Mouse (Mus musculus): ENCODE data around the gene Gm20696.
A peak's percentile ranks its signal among the peaks of the same experiment; 100 is the strongest.

The Gm20696 gene

DNA sequence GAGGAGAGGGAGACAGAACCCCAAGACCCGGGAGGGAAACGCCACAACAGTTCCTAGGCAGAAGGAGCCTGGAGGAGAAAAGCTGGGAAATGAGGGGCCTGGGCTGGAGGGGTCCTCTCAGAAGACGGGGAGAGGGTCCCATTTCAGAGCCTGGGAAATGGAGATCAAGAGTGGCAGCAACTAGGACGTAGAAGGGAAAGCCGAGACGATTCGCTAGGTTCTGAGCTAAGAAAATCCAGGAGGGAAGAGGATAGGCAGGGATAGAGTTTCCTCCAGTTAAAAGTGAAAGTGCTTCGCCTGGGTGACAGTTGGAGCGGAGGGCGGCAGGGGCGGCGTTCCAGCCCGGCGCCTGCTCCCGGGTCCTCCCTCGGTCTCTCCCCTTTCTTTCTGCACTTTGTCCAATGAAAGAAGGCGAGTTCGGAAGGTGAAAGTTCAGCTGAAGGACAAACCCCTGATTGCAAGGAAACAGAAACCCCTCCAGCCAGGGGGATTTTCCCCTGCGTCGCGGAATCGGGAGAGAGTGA is 143.4 kb downstream of the Gm20696 start:
- ATAC-seq (ENCODE audit: insufficient number of reproducible peaks, low FRiP score, low TSS enrichment), result peak; percentile 56

DNA sequence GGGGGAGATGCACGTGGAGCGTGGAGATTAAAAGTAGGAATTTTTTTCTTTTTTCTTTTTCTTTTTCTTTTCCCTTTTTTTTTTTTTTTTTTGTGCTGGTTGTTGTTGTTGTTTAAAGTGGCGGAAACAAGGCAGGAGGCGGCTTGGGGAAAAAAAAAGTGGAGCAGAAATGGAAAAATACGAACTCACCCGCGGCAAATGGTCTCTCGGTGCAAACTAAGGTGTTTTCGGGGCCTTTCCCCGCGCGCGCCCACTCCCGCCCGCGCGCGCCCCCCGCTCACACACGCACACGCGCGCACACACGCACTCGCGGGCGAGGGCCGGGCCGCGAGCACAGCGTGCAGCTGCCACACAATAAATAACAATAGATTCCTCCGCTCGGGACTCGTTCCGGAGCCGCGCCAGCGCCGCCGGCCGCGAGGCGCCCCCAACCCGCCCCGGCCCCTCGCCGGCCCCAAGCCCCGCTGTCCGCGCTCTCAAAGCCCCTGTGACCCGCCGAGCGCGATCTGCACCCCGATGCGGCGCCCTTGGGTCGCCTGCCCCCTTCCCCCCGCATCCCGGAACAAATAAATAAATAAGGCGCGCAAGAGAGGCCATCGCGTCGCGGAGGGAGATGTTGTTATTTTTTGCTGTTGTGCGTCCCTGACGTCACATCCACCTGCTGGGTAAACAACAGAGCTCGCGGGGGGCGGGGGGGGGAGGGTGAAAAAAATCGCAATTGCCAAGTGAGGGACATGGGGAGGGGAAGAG is 144.1 kb downstream of the Gm20696 start, which contains the start of gene Foxp1:
Gene Foxp1 (minus strand): TSS at position 363 of the 750 bp plus-strand sequence.
- peak; percentile 43 for ATAC-seq (ENCODE audit: insufficient number of reproducible peaks, low FRiP score, low TSS enrichment)

DNA sequence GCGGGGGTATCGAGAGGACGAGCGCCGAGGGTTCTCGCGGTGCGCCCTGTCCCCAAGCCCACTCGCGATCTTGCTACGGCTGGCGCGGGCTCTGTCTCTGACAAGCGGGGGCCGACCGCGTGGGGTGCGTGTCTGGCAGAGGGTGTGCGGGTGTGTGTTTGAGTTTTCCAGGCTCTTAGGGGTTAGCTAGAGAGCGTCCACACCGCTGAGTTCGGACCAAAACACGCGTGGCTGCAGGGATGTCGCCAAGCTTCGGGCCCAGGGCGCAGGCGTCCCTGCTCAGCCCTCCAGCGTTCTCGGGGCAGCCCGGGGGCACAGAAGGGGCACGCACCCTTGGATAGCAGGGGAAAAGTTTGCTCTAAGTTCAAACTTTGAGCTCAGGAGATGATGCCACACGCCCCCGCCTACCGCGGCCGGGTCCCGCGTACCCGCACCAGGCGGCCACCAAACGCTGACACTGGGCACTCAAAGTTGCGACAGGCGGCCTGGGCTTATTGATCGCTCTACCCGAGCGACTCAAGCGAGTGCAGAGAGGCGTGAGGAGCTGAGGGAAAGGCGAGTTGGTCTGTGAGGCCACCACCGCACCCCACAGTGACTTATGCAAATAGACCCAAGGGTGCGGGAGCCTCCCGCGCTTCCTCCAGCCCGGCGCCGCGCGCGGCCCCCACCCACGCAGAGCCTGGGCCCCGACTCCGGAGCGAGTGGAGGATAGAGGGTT is 144.8 kb downstream of the Gm20696 start:
- 0 out of 2 replicates have a peak, but pooled peaks have one; percentile 19 for ATAC-seq (ENCODE audit: insufficient number of reproducible peaks, low FRiP score, low TSS enrichment)

DNA sequence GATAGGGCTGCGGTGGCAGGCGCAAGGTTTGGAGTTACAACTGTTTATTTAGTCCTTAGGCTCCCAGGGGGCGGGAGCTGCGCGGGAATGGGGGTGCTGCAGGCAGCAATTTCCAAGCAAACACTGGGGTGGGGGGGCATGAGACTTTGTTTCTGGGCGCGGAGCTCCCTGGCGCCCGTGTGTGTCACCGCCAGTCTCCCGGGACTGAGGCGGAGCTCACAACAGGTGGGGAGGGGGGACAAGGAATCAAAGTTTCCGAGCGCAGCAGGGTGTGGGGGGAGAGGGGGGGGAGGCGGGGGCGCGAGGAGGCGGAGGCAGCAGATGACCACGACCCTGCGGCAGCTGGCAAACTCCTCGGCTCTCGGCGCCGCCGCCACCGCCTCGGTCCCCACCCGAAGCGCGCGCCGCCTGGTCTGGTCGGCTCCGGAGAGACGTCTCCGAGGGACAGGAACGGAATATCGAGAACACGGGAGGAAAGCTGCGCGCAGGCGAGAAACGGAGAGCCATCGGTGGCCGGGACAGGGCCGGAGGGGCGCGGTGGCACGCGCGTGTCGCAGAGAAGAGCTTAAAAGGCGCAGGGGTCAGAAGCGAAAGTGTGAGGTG is 145.5 kb downstream of the Gm20696 start:
- no peak for ATAC-seq (ENCODE audit: insufficient number of reproducible peaks, low FRiP score, low TSS enrichment)

DNA sequence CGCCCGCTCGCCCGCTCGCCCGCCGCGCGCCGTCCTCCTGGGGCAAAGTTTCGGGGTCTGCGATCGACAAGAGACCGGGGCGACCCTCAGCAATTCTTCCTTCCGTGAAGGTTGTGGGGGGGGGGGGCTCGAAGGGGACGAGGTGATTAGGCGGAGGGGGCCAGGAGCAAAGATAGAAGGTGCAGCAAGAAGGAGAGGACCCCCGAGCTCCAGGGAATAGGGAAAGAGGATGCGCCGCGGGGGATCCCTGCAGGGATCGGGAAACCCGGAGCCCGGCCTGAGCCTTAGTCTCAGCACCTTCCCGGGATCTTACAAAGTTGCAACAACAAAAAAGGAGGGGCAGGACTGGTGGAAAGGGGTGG is 145.9 kb downstream of the Gm20696 start:
- no peak for ATAC-seq (ENCODE audit: insufficient number of reproducible peaks, low FRiP score, low TSS enrichment)

DNA sequence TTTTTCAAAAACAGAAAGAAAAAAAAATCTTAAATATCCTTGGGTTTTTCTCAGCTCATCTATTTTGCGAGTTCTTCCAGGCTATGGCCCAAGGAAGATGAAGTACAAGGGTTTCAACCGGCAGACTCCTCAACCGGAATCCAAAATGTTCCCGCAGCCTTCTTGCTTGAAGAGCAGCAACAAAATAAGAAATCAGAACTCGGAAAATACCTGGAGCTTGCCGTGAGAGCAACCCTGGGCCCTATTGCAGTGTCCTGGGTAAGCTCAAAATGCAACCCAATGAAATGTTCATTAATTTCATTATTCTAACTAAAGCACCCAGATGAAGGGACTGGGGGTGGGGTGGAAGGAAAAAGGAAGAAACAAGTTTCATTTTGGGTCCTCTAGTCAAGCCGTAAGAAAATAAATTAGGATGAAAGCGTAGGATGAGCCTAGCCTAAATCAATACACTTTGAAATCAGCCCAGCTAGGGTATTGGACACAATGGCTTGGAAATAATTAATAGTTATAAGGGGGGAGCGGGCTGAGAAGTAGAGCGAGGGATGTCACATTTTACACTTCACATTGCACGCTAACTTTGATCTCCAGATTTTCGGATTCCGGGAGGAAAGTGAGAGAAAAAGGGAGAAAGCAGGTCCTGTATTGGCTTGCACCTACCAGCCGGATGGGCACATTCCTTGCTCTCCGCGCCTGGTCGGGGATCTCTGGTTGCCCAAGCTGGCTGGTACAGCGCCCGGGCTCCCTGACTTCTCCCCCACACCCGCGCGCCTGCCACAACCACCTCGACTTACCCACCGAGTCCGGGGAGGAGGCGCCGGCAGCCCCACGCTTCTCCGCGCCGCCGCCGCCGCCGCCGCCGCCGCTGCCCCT is 146.6 kb downstream of the Gm20696 start:
- no peak for ATAC-seq (ENCODE audit: insufficient number of reproducible peaks, low FRiP score, low TSS enrichment)

DNA sequence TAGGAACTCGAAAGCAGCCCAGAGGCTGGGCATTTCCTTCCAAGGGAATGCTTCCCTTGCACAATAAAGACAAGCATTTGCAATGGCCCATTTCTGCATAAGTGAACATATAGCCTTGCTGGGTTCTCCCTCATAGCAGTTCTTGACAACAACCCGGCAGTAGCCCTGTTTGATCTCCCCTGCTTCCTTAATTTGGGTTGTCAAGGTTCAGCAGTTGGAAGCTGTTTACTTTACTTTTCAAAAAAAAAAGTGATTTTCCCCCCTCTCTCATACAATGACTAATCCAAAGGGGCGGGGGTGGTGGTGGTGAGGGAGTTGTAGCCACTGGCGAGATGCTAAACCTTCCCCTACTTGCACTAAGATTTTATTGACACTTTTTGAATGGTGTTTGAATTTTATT is 147.5 kb downstream of the Gm20696 start:
- ATAC-seq (ENCODE audit: insufficient number of reproducible peaks, low FRiP score, low TSS enrichment), result no peak

DNA sequence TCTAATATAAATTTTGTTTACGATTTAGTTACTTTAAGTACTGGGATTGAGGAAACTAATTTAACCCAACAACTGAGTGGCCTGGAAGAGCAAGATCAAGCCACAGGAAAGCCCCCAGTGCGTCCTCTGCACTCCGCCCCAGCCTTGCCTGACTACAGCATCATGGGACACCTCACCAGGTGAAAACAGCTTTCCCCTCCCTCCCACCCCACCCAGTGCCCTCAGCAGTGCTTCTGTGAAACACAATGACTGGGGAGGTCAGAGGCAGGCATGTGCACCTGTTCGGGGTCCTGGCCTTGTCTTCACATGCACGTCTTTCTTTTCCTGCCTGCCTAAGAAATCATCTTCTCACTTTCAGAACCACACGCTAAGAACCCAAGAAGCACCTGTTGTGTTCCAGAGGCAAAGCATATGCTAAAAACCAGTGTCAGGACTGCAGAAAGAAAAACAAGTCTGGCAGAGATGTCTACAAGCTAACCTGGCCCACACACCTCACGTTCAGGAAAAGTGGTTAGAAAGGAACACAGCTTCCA is 150.9 kb downstream of the Gm20696 start:
- no peak for ATAC-seq (ENCODE audit: insufficient number of reproducible peaks, low FRiP score, low TSS enrichment)

DNA sequence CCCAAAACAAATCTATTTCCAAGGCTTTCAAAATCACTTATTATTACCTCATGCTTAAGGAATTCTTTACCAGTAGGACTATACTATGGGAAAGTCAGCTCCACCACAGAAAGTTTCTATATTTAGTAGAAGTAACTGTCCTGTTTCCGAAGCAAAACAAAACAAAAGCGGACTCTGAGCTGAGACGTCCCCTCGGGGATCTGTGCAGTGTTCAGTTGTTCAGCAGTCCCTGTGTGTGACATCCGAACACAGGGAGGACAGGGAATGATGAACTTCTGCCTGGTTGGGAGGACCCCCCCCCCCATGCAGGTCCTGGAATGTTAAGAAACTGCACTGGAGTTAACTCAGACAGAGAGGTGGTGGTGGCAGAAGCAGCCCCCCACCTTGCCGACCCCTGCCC is 154.7 kb downstream of the Gm20696 start:
- ATAC-seq (ENCODE audit: insufficient number of reproducible peaks, low FRiP score, low TSS enrichment), result no peak

DNA sequence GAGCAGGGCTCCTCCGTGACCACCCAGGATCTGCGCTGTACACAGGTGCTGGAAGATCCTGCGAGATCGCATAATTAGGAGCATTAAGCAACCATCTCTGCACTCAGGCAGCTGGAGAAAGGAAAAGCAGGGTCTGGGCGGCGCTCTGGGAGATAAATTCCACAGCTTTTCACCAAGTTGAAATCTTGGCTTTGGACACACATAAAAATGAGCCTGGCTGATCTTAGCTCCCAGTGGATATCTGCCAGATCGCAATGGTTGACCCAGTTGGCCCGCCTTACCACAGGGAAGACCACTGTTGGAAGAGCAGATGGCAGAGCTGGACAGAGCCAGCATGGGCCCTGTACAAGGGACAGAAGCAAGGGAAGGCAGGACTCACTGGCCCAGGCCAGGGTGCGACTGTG is 157.4 kb downstream of the Gm20696 start:
- ATAC-seq (ENCODE audit: insufficient number of reproducible peaks, low FRiP score, low TSS enrichment), result peak; percentile 98

DNA sequence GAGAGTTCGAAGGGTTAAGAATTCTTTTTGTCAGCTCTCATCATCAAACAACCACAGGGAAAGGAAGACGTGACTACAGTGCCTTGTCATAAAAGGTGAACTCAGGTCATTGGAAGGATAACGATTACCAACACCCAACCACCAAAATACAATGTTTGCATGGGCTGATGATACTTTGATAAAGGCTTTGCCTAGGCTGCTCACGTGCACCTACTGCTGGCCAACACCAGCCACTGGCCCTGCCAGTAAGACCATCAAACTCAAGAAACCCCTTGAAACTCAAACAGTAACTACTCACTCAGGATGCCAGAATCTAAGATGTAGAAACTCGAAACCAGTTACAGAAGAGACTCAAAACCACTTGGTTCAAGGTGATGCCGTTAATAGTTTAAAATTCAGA is 159.8 kb downstream of the Gm20696 start:
- ATAC-seq (ENCODE audit: insufficient number of reproducible peaks, low FRiP score, low TSS enrichment), result no peak

DNA sequence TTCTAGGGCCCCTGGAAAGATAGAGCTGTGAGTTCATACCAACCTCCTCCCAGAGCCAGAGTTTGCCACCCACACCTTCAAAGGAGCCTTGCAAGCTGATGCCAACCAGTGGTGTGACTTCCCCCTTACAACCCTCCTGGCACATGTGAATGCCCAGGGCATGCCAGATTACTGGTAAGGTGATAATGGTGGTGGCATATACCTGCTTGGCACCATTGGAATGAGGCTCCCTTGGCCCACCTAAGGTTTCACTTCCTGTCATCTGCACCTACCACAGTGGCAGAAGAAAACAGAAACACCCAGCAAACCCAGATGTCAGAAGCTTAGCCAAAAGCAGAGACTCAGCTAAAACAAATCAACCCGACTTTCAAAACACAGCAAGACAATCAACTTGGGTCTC is 162.9 kb downstream of the Gm20696 start:
- ATAC-seq (ENCODE audit: insufficient number of reproducible peaks, low FRiP score, low TSS enrichment), result no peak

DNA sequence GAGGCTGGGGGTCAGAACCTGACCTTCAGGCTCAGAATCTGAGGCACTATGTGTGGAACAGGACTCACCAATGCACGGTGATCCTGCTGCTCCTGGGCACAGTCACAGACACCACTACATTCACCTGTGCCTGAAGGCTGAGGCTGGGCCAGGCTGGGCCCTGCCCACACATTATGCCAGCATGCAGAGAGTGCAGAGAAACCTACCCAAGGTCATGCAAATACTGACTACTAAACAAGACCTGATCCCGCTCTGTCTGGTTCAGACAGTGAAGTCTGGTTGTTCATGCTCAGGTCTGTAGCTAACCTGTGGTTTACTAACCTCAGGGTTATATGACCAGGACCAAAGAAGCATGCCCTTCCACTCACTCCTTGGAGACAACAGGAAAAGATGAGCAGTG is 163.9 kb downstream of the Gm20696 start:
- no peak for ATAC-seq (ENCODE audit: insufficient number of reproducible peaks, low FRiP score, low TSS enrichment)

DNA sequence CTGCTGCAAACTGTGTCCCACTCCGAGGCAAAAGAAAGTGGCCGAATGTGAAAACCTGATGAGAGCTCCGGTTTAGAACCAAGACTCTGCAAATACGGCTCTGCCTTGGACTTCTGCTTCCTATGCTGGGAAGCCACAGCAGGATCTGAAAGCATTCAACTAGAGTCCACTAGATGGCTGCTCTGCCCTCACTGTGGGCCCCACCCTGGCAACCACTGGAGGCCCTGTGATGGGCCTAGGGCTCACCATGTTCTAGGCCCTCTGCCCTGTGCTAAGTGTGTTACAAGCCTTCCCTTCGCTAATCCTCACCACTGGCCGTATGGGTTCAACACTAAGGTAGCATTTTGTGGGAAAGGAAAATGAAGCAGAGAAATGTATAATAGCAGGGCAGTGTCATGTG is 164.3 kb downstream of the Gm20696 start:
- ATAC-seq (ENCODE audit: insufficient number of reproducible peaks, low FRiP score, low TSS enrichment), result no peak

DNA sequence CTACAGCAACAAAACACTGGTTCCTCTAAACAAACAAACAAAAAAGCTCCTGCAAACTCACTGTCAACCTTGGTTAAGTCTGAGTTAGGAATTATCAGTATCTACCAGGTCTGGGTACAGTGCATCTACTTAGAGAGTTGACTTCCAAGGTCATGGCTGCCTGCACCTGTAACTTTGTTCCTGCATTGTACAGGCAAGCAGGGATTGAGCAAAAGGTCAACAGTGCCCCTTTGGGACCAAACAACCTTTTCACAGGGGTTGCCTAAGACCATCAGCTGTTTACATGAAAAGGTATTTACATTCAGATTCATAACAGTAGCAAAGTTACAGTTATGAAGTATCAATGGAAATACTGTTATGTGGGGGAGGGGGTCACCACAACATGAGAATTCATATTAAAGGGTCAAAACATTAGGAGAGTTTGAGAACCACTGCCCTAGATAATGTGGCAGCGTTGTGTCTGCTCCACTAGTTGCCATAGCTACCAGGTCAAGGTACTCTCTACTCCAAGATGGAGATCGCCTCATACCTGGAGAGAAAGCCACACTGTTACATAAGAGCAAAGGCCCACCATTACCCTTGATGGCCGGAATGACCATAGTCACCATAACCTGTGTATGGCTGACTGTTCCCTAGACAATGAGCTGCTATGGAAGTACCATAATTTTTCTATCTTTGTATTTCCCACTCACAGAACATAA is 165.9 kb downstream of the Gm20696 start:
- ATAC-seq (ENCODE audit: insufficient number of reproducible peaks, low FRiP score, low TSS enrichment), result no peak

DNA sequence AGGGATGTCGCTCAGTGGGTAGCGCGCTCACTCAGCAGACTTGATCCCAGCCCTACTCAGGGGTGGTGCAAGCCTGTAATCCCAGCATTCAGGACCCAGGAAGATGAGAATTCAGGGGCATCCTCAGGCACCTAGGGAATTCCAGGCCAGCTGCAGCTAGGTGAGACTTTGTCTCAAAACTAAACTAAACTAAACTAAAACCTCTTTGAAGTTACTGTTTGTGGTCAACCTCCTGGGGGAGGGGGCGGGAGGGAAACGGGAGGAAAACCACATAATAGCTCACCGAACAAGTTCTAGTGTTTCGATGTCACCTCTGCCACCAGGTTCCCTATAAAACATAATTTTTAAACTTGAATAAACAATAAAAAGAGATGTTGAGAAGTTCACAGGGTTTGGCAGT is 168.5 kb downstream of the Gm20696 start:
- no peak for ATAC-seq (ENCODE audit: insufficient number of reproducible peaks, low FRiP score, low TSS enrichment)

DNA sequence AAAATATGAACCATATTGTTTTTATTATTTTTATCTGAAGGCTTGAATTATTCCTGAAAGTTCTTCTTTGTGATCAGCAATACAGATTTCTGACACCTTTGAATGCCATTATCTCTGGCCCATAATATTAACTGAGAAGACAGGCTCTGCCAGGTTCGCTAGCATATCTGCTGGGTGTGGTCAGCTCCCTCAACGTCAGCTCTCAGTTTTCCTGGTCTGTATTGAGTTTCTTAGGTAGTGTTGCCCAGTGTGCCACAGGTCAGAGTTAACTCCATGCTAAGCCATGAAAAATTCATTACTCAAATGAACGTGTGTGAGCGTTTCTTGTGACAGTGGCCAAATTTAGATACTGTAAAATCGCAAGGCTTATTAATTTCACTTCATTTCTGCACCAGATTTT is 170.5 kb downstream of the Gm20696 start:
- ATAC-seq (ENCODE audit: insufficient number of reproducible peaks, low FRiP score, low TSS enrichment), result no peak

DNA sequence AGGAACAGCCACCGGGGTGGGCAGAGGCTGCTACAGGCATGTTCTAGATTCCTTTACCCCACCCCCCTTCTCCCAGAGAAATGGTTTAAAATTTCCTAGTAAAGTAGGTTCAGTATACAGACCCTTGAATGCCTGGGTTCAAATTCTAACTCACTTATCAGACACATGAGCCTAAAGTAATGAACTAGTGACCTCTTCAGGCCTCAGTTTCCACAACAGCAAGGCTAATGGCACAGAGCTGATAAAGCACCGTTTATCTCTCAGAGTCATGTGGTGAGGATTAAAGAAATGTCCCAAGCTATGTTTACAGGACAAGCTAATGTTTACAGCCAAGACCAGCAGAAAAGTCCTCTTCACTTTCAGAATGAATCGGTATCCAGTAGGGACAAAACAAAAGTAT is 173.7 kb downstream of the Gm20696 start:
- no peak for ATAC-seq (ENCODE audit: insufficient number of reproducible peaks, low FRiP score, low TSS enrichment)

DNA sequence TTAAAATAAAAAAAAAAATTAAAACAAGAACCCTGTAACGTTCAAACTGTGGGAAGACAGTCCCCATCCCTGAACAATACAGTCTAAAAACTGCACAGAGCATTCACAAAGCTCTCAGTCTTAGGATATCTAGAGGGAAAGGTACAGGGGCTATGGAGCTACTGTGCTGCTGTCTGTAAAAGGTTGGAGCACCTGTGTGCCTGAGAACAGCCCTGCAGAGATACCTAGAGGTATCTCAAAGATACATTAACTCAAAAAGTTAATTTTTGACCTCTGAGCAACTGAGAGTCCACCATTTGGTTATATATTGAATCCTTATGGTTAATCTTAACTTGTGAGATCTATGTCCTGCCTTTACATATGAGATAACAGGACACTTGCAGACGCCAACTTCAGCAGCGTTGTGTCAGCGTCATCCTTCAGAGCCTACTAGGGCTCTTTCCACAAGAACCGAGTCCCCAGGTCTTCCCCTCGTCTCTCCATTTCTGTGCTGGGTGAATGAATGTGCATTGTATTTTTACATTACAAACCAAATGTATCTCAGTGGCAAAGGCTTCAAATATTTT is 174.5 kb downstream of the Gm20696 start:
- no peak for ATAC-seq (ENCODE audit: insufficient number of reproducible peaks, low FRiP score, low TSS enrichment)
